Mouse (Mus musculus): ENCODE results near the gene Limch1.
A peak's percentile ranks its signal among the peaks of the same experiment; 100 is the strongest.

Gene Limch1

GRCm38 (mm10) chr5:67032601-67033000 lies 287.0 kb downstream of the Limch1 start:
- DNase-seq (ENCODE audit: low spot score in 2 of 2) = no peak

- no peak for DNase-seq (ENCODE audit: low spot score in 2 of 2)
Observed at GRCm38 (mm10) chr5:67043932-67044331, 298.3 kb downstream of the Limch1 start.

GRCm38 (mm10) chr5:67048003-67048402 lies 302.4 kb downstream of the Limch1 start:
- DNase-seq (ENCODE audit: low spot score in 2 of 2) = peak in 1 of 2 experiments; percentile 14

GRCm38 (mm10) chr5:67057803-67058202 lies 312.2 kb downstream of the Limch1 start:
- no peak for DNase-seq (ENCODE audit: low spot score in 2 of 2)

- DNase-seq (ENCODE audit: low spot score in 2 of 2) = no peak
Observed at GRCm38 (mm10) chr5:67060519-67060918, 314.9 kb downstream of the Limch1 start.

GRCm38 (mm10) chr5:67063596-67063995 lies 318.0 kb downstream of the Limch1 start:
- DNase-seq (ENCODE audit: low spot score in 2 of 2) = no peak

- no peak for DNase-seq (ENCODE audit: low spot score in 2 of 2)
Observed at GRCm38 (mm10) chr5:67083117-67083516, 337.5 kb downstream of the Limch1 start.

- DNase-seq (ENCODE audit: low spot score in 2 of 2) = no peak
Observed at GRCm38 (mm10) chr5:67090856-67091255, 345.2 kb downstream of the Limch1 start.

- DNase-seq (ENCODE audit: low spot score in 2 of 2) = no peak
Observed at GRCm38 (mm10) chr5:67091766-67092165, 346.1 kb downstream of the Limch1 start.

- DNase-seq (ENCODE audit: low spot score in 2 of 2) = no peak
Observed at GRCm38 (mm10) chr5:67093991-67094390, 348.4 kb downstream of the Limch1 start.

GRCm38 (mm10) chr5:67095153-67095552 lies 349.5 kb downstream of the Limch1 start:
- DNase-seq (ENCODE audit: low spot score in 2 of 2) = no peak

GRCm38 (mm10) chr5:67095651-67096377 lies 350.2 kb downstream of the Limch1 start:
- no peak for DNase-seq (ENCODE audit: low spot score in 2 of 2)

- no peak for DNase-seq (ENCODE audit: low spot score in 2 of 2)
Observed at GRCm38 (mm10) chr5:67096378-67096771, 350.7 kb downstream of the Limch1 start.

GRCm38 (mm10) chr5:67097106-67098050 lies 351.8 kb downstream of the Limch1 start:
- DNase-seq (ENCODE audit: low spot score in 2 of 2) = no peak

- no peak for DNase-seq (ENCODE audit: low spot score in 2 of 2)
Observed at GRCm38 (mm10) chr5:67098051-67098732, 352.6 kb downstream of the Limch1 start.

GRCm38 (mm10) chr5:67098733-67099323 lies 353.2 kb downstream of the Limch1 start, which contains the start of gene Phox2b:
TSS of gene Phox2b (minus strand) at chr5:67099301.
- DNase-seq (ENCODE audit: low spot score in 2 of 2) = no peak

GRCm38 (mm10) chr5:67099393-67100271 lies 354.0 kb downstream of the Limch1 start:
- DNase-seq (ENCODE audit: low spot score in 2 of 2) = no peak

GRCm38 (mm10) chr5:67100564-67101394 lies 355.2 kb downstream of the Limch1 start:
- DNase-seq (ENCODE audit: low spot score in 2 of 2) = no peak

GRCm38 (mm10) chr5:67101395-67101760 lies 355.8 kb downstream of the Limch1 start:
- DNase-seq (ENCODE audit: low spot score in 2 of 2) = no peak

Measured in thymus, postnatal 10 days (tissue).